Mouse (Mus musculus) inflammation-experienced regulatory T-cells, adult 6 months (primary cell): Measurements from ENCODE around the gene Dusp2. TPM values are rescaled to one million over a fixed set of nuclear protein-coding genes. Genes with fewer than 3 reads are reported as not detected.

Experiments used
- ATAC-seq: one replicate; pipeline ENCODE4 v1.8.0; 2017
- polyA plus RNA-seq, 3 experiments: library from polyadenylated mRNA; unstranded; fragments of 100-300 nt; shearing (Covaris generic); gene quantifications; one replicate each; pipeline ENCODE4 v1.2.1; 2017

The Dusp2 gene
- polyA plus RNA-seq, 3 experiments from 2014 or later, result 26.0 to 29.5 (median 27.9) TPM

DNA sequence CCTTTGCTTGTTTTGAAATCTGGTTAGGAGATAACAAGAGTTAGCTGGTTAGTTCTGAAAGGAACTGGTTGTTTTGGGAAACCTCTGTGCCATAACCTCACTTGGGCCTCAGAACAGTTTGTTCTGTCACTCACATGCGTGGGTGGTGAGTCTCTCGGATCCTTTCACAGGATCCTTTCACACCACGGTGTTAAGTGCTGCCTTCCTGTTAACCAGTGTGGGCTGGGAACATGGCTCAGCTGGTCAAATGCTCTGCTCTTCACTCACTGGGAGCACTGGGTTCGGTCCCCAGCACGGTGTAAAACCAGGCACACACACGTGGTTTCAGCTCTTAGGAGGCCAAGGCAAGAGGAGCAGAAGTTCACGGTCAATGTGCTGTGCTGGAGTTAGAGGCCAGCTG lies 11.5 kb upstream of the Dusp2 start:
- peak; percentile 45 for ATAC-seq

DNA sequence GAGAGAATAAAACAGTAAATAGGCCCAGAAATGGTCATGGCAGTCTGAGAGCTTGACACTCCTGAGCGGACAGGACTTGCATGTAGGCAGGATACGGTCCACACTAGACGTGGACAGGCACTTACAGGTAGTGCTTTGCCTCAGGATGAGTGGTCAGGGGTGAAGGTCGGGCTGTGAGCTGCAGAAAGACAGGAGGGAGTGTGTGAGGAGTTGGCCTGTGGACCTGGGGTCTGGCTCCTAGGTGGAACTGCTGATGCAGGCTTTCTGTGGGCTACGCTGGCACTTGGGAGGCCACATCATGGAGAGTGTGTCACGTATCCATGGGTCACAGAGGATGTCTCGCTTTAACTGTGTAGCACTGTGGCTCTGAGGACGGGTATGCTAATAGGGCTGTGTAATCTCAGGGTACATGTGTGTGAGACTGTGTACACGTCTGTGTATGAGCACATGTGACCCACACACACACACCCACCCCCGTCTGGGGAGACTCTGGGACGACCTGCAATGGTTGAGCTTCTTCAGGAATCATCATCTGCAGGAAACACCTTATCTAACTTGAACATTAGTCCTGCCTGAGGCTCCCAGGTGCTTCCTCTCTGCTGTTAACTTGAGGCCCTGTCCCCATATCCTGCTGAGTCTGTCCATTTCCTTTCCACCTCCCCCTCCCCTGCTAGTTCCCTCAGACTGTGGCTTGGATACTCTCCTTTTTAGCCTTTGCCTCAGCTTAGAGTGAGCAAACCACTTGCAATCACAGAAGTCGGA lies 7.7 kb upstream of the Dusp2 start:
- peak; percentile 38 for ATAC-seq

DNA sequence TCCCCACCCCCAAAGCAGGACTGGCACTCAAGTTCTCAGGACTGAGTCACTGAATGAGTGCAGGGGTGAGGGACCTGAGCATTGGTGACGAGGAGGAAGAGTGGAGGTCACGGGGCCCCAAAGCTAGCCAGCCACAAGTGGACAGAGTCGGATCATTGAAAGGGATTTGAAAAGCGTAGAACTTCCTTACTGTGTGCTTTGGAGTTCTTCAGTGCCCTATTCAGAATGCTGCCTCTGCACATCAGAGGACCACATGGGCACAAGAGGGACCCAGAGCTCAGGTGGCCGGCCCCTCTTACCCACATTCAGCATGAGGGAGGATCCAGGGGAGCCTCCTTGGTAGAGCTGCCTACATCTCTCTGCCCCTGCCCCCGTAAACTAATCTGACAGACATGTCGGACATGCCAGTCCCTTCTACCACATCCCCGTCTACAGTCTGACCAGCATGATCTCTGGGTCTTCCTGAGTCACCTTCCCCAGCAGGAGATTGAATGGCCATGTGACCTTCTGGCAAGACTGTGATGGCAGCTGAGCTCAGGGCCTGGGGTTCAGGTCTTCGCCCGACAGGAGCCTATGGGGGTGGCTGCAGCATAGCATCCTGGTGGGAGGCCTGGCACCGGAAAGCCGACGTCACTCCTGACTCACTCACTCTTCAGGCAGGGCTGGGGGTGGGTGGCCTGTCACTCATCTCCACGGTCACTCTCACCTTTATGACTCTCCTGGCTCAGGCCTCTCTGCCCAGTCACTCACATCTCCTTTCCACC lies 3.0 kb upstream of the Dusp2 start:
- ATAC-seq, result peak; percentile 39

DNA sequence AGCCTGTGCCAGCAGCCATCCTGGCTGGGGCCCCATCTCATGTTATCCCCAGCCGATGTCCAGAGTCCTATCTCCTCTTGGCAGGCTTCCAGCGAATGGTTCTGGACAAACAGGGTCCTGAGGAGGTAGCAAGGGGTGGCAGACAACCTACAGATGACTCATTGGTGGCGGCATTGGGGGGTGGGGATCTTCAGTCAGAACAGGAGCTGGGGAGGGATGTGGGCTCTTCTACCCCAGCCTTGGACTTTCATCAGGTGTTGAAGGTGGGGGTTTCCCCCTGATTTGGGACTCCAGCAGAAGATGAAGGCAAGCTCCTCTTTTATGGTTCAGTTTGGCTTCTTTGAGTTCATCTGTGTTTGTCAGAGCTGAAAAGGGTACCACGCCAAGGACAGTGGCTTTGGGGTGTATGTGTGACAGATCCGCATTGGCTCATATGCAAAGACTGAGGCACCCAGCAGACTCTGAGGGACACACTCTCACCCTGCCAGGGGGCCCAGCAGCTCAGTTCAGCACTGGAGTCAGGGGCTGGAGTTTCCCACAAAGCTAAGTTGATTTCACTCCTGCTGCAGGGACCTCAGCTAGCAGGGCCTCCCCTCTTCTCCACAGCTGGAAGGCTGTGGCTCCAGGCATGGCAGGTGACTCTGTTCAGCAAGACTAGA lies 1.9 kb upstream of the Dusp2 start:
- peak; percentile 44 for ATAC-seq

DNA sequence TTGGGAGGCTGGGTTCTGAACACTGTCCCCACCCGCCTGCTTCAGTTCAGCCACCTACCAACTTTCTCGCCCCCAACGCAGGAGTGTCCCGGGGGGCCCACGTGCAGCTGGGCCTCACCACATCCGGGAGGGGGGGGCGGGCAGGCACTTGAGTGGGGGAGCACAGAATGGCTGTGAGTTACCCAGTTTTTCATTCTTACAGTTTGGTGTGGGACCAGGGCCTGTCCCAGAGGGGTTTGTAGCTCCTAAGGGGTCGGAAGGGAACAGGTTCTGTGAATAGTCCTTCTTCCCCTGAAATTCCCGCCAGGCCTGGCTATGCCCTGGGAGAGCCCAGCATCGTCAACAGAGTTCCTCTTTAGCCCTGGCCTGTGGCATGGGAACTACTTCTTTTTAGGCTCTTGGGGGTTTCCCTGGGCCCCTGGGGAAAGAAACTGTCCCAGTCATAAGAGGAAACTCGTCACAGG lies 849 bp upstream of the Dusp2 start:
- peak; percentile 10 for ATAC-seq

DNA sequence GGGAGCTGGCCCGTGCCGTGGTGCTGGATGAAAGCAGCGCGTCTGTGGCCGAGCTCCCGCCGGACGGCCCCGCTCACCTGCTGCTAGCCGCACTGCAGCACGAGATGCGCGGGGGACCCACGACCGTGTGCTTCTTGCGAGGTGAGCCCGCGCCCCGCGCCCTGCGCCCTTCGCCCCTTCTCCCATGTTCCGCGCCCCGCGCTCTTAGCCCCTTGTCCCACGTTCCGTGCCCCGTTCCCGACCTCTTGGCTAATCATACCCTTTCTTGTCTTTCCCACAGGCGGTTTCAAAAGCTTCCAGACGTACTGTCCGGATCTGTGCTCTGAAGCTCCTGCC lies 506 bp downstream of the Dusp2 start:
- no peak for ATAC-seq

DNA sequence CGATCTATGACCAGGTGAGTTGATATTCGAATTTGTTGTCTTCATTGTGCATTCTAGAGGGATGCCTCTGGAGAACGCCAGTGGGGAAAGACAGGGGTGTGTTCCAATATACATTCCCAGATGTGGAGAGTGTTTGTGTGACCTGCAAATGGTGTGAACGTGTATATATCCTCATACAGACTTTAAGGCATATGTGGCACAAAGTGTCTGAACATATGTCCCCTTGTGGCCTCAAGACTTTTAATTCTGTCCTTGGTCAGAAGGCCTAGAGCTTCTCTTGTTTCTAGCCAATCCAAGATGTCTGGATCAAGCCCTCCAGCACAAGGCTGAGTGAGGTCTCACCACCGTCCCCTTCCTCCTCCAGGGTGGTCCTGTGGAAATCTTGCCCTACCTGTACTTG lies 926 bp downstream of the Dusp2 start:
- ATAC-seq, result no peak

DNA sequence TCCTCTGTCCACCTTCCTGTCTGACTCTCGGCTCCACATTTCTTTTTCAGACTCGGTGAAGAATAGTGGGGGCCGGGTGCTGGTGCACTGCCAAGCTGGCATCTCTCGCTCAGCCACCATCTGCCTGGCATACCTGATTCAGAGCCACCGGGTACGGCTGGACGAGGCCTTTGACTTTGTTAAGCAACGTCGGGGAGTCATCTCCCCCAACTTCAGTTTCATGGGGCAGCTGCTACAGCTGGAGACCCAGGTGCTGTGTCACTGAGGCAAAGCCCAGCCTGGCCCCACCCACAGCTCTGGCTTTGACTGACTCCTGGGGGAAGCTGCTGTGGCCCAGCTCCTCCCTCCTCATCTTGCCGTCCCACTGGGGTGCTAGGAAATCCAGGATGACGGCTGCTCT lies 1.6 kb downstream of the Dusp2 start:
- ATAC-seq, result no peak

DNA sequence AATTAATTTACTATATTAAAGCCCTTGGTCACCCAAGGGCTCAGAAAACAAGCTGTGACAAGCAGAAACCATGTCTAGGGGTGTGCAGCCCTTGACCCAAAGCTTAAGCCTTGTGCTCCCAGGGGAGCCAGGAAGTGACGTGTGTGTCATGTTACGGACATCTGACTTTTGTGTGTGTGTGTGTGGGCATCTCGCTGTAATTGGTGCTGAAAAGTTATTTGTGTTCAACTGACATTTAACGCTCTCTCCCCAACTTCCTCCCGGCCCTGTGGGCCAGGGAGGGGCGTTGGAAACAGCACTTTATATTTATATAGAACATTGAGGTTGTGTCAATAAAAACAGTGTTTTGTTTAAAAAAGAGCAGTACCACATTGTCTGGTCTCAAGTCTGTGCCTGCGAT lies 2.1 kb downstream of the Dusp2 start:
- ATAC-seq, result peak; percentile 1

DNA sequence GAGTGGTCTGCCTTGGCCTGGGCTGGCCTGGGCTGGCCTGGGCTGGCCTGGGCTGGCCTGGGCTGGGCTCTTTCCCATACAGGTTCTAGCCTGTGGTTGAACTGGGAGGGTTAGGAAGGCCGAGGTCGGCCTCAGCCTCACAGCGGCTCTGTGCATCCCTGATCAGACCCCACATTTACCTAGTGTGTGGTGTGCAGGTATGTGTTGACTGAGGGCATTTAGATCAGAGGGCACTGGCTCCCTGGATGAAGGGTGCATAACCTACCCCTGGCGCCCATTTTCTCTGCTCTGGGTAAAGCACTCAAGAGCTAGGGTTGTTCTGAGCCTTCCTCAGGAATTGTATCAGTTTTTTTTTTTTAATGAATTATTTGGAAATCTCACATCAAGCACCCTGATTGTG lies 2.5 kb downstream of the Dusp2 start, which contains the start of gene Astl:
Gene Astl, plus strand, starts transcription at position 224 of the 400 bp plus-strand sequence.
- ATAC-seq, result no peak

DNA sequence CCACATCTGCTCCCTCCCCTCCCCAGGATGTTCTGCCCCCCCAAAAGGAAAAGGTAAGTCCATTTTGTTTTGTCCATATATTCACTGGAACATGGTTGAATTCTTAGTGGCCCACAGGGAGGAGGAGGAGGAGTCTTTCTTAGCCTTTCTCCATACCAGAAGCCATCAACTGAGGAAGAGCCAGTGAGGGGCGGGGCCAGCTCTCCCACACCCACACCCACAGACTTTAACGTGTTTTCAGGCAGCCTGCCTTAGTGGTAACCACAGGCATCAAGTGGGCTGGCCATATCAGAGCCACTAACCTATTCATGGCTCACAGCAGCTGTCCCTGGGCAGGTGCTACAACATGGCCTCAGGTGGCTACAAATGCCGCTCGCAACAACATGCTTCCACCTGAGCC lies 2.9 kb downstream of the Dusp2 start:
- peak; percentile 26 for ATAC-seq

DNA sequence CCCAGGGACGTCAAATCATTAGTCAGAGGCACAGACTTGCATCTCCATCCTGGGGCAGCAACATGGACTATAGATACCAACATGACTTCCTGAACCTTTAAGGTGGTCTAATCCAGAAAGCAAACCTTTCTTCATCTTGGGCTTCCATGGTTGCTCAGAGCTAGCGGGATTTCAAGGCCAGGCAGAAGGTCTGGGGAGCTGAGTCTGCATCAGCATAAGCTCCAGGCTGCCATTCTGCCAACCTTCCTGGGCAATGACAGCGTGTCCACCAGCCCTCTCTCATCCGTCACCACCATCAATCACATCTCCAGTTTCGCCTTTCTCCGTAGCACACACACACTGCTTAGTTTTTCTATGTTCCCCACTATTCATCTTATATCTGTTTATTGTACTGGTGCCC lies 3.3 kb downstream of the Dusp2 start:
- no peak for ATAC-seq

DNA sequence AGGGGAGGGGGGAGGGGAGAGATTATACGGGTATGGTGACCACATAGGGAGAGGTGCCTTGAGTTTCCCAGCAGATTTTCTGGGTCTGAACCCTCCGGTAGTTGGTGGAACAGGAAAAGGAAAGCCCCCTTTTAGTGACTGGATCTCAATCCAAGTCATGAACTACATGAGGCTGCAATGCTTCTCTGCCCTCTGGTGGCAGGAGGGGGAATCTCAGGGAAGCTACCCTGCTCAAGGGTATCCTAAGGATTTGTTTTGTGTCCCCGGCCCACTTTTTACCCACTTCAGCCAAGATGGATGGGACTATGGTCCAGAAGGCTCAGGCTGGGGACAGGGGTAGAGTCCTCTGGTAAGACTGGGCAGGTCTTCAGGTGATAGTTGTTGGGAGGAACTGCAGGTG lies 5.2 kb downstream of the Dusp2 start:
- ATAC-seq, result no peak

DNA sequence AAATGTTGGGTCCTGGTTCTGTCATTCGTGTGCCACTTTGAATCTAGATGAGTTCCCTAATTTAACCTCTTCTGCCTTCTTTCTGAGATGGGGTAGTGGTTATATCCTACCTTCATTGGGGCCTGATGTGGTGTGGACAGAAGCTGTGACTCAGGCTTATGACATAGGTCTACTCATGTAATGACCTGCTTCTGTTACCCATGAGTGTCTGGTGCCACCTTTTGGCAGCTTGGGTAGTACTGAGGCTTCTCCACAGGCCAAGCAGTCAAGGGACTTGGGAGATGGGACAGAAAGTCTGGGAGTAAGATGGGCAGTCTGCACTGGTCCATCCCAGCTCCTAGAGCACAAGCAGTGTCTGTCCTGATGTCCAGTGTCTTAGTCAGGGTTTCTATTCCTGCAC lies 10.4 kb downstream of the Dusp2 start:
- ATAC-seq, result no peak

DNA sequence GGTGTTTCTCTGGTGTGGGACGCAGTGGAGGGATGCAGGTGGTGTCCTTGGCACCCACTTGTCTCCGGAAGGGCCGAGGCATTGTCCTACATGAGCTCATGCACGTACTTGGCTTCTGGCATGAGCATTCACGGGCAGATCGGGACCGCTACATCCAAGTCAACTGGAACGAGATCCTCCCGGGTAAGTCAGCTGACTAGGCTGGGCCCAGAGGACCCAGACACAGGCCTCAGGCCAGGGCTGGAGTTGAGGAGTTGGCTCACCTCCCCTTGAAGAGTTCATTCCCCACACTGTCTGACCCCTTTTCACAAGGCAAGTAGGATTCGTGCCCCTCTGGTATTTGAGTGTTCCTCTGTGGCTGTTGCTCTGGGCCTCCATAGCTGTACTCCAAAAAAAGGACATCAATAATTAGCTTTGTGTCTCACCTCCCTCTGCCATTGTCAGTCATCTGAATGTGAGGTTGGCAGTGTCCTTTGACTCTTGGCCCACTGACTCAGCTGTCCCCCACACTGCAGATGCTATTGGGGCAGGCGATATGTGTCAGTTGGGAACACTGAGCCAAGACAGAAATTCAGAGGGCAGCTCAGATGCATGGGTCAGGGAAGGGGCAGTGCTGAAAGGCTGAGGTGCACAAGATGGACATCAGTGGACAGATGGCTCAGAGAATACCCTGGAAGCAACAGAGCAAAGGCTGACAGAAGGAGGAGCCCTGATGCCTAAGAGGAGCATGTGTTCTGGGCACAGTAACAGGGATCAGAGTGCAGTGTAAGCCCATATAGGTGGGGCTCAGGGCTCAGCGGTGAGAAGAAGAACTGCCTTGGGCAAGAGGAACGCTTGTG lies 11.4 kb downstream of the Dusp2 start:
- ATAC-seq, result no peak

DNA sequence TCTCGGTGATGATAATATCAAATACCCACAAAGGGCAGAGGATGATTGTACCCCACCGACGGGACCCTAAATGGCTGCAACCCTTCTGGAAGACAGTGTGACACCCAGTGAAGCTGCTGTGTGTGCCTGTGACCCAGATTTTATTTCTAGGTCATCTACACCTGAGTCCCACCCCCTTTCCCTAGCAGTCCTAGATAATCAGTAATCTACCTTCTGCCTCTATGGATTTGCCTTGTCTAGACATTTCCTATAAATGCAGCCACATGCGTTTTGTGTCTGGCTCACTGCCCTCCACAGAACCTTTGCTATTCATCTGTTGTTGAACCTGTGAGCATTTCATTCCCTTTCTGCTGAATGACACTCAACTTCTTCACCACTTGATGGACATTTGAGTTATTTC lies 17.9 kb downstream of the Dusp2 start:
- no peak for ATAC-seq

DNA sequence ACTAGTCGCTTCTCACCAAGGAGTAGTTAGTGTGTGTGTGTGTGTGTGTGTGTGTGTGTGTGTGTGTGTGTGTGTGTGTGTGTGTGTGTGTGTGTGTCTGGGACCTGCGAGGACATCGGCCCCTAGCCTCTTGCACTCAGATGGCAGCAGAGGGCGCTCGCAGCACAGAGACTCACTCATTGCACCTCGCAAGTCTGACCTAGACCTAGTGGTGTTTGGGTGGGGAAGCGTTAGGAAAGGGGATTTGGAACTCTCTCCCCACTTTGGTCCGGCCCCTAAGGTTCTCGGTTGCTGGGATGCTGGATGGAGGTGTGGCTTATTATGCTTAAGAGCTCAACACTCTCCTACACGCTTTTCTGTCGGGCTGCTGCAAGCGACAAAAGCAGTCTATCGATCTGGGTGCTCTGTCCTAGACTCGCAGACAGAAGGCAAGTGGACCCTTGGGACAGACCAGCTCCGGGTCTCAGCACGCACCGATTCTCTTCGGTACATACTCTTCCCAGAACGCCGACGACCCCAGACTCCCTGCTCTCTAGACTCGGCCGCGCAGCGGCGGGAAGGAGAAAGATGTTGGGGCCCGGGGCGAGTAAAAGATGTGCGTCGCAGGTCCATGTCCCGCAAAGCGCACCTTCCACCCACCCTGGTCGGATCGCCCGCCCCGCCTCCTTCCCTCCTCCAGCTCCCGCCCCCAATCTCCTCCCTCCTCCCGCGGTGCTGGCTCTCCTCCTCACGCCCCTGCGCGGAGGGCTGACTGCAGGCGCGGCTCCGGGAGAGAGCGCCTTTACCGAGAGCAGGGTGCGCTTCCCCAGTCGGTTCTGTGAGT lies 26.7 kb downstream of the Dusp2 start, which contains the start of gene Adra2b:
Gene Adra2b, plus strand, starts transcription at position 750 of the 823 bp plus-strand sequence.
- ATAC-seq, result peak; percentile 58

DNA sequence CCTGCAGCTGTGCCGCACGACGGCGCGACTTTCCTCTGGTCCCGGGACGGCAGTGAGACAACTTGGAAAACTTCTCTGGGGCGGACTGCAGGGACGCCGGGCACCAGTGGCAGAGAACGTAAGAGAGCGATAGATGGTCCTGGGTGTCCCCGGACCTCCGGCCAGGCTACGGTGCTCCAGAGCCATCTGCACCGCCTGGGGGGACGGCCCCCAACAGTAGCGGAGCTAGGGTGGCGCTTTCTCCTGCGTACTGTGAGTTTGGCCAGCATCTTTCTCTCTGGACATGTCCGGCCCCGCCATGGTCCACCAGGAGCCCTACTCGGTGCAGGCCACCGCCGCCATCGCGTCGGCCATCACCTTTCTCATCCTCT lies 27.3 kb downstream of the Dusp2 start:
- ATAC-seq, result no peak

DNA sequence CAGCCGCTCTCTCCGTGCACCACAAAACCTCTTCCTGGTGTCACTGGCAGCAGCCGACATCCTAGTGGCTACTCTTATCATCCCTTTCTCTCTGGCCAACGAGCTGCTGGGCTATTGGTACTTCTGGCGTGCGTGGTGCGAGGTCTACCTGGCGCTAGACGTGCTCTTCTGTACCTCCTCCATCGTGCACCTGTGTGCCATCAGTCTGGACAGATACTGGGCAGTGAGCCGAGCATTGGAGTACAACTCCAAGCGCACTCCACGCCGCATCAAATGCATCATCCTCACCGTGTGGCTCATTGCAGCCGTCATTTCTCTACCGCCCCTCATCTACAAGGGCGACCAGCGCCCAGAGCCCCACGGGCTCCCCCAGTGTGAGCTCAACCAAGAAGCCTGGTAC lies 27.7 kb downstream of the Dusp2 start:
- ATAC-seq, result no peak

DNA sequence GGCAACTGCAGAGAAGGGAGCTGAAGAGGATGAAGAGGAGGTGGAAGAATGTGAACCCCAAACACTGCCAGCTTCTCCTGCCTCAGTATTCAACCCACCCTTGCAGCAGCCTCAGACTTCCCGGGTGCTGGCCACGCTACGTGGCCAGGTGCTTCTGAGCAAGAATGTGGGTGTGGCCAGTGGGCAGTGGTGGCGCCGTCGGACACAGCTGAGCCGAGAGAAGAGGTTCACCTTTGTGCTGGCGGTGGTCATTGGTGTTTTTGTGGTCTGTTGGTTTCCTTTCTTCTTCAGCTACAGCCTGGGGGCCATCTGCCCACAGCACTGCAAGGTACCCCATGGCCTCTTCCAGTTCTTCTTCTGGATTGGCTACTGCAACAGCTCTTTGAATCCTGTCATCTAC lies 28.5 kb downstream of the Dusp2 start:
- no peak for ATAC-seq

DNA sequence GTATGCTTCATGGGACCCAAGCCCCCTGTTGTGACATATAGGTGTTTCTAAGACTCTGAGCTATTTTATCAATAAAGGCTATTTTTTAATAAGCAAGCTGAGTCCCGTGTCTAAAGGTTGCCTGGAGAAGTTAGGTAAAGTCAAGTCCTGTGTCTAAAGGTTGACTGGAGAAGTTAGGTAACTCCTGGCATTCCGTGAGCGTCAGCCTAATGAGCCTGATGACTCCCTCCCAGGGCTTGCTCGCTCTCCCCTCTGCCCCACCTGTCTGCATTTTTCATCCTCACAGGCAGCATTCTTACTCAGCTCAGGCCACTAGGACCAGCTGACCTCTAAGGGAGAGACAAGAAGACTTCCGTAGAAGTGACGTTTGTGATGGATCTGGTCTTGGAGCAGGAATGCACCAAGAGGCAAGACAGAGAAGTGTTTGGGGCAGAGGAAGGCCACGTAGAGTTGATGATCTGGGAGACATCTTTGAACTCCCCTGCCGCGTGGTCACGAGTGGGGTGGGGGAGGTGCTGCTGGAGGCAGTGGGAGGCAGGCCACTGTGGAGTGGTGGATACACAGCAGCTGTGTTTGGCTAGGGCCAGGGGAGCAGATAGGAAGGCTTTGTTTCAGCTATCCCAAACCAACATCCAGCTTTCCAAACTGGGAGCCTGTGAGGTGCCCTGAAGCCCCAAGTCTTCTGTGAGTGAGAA lies 31.3 kb downstream of the Dusp2 start:
- no peak for ATAC-seq
